Mouse (Mus musculus): ENCODE results near the gene Lrpprc. TPM values are rescaled to one million over a fixed set of nuclear protein-coding genes. Genes with fewer than 3 reads are reported as not detected.

The Lrpprc gene
- polyA plus RNA-seq, 1 experiment = 10.0 TPM

DNA sequence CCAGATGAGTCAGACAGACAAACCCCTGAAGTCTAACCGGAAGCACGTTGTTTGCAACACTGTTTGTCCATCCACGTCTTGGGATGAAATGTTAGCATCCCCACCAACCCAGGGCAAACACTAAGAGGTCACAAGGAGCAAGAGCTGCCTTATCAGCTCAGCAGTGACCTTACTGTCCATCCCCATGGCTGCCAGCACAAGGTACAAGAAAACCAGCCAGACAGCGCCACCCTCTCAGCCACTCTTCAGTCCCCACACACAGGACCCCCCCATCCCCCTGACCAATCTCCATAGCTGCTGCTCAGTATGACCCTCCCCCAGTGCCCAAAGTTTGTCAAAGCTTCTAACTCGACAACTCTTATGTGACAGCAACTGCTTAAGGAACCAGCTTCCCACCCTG, 73.2 kb downstream of the Lrpprc start:
- H3K4me1 ChIP-seq (replicated peaks; ENCODE audit: control insufficient read depth, insufficient read depth, low read length) = no peaks in the 10 kb centered on the region
- TF ChIP-seq POLR2A (IDR thresholded peaks at IDR 0.05; ENCODE audit: control insufficient read depth, extremely low read depth, insufficient read depth, low read length, poor library complexity) (no peak), CTCF (IDR thresholded peaks at IDR 0.05; ENCODE audit: borderline replicate concordance, control insufficient read depth, extremely low read depth, insufficient read depth, low read length, poor library complexity) (no peak)
- H3K4me3 ChIP-seq (ENCODE audit: control insufficient read depth, insufficient read depth, low read length) = no peak overlapping the region
- H3K27ac ChIP-seq (ENCODE audit: control insufficient read depth, insufficient read depth, low read length) = no peak overlapping the region
- DNase-seq = no peak
- H3K27me3 ChIP-seq (ENCODE audit: control insufficient read depth, insufficient read depth, low read length) = no peaks in the 10 kb centered on the region
- peaks cover 14% of the 10 kb centered on the region; the same call in 1 of the 2 replicates for H3K36me3 ChIP-seq (ENCODE audit: control insufficient read depth, insufficient read depth, low read length)
- 95% methylated on average over 5 of the region's 5 CpGs for WGBS

- no peak overlapping the region for H3K4me3 ChIP-seq (ENCODE audit: control insufficient read depth, insufficient read depth, low read length)
- H3K36me3 ChIP-seq (ENCODE audit: control insufficient read depth, insufficient read depth, low read length) = peaks cover 3% of the 10 kb centered on the region; the same call in 1 of the 2 replicates
- H3K27ac ChIP-seq (ENCODE audit: control insufficient read depth, insufficient read depth, low read length) = no peak overlapping the region
- no peak for TF ChIP-seq POLR2A (IDR thresholded peaks at IDR 0.05; ENCODE audit: control insufficient read depth, extremely low read depth, insufficient read depth, low read length, poor library complexity)
- no peak for TF ChIP-seq CTCF (IDR thresholded peaks at IDR 0.05; ENCODE audit: borderline replicate concordance, control insufficient read depth, extremely low read depth, insufficient read depth, low read length, poor library complexity)
- no peak for DNase-seq
- no peaks in the 10 kb centered on the region for H3K27me3 ChIP-seq (ENCODE audit: control insufficient read depth, insufficient read depth, low read length)
- WGBS = 95% methylated on average over 16 of the region's 16 CpGs
- no peaks in the 10 kb centered on the region for H3K4me1 ChIP-seq (replicated peaks; ENCODE audit: control insufficient read depth, insufficient read depth, low read length)
Measured at GRCm38 (mm10) chr17:84716252-84716872, 74.2 kb downstream of the Lrpprc start.

DNA sequence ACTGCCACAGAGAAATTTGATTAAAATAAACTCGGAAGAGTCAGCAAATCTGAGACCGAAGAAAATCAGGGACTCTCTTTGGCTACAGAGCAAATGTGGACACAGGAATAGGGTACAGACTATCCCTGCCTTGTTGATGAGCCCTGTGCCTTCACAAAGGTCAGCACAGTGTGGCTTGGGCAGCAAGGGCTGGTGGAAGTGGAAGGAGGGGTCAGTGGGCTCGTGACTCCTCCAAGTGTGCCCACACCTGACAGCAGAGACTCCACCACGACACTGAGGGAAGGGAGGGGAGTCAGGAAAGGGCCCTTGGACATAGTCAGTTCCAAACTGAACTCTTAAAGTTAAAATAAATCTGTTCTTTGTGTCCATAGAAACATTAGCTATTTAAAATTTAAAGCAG, 75.7 kb downstream of the Lrpprc start:
- DNase-seq = no peak
- TF ChIP-seq CTCF (IDR thresholded peaks at IDR 0.05; ENCODE audit: borderline replicate concordance, control insufficient read depth, extremely low read depth, insufficient read depth, low read length, poor library complexity) (no peak), POLR2A (IDR thresholded peaks at IDR 0.05; ENCODE audit: control insufficient read depth, extremely low read depth, insufficient read depth, low read length, poor library complexity) (no peak)
- H3K4me1 ChIP-seq (replicated peaks; ENCODE audit: control insufficient read depth, insufficient read depth, low read length) = no peaks in the 10 kb centered on the region
- WGBS = 83% methylated on average over 4 of the region's 4 CpGs
- H3K4me3 ChIP-seq (ENCODE audit: control insufficient read depth, insufficient read depth, low read length) = no peak overlapping the region
- H3K27ac ChIP-seq (ENCODE audit: control insufficient read depth, insufficient read depth, low read length) = no peak overlapping the region
- H3K36me3 ChIP-seq (ENCODE audit: control insufficient read depth, insufficient read depth, low read length) = 0 out of 2 replicates have a peak, but pooled peaks cover 6% of the 10 kb centered on the region
- no peaks in the 10 kb centered on the region for H3K27me3 ChIP-seq (ENCODE audit: control insufficient read depth, insufficient read depth, low read length)

DNA sequence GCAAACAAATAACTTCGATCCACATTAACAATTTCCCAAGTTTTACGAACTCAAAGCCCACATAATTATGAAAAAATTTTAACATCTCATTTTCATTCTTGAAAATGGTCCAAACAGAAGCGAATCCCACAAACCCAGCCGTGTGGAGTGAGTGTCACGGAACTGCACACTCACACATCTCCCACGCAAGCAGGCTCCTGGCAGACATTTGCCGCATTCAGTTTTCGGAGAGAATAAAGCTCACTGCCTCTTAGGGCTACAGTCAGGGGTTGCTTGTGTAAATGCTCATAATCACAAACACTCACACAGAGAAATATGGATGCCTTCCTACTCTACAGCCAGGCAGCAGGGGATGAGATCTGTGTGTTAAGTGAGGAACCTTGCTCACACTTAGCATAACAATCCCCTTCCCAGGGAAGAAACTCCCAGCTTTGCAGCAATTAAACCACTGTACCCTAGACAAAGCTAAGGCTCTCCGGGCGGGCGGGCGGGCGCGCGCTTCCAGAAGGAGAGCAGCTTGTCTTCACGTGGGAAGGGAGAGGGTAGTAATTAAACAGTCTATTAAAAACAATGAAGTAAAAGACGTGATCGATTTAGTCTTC, 76.9 kb downstream of the Lrpprc start:
- Histone ChIP-seq H3K27ac (ENCODE audit: control insufficient read depth, insufficient read depth, low read length) (no peak overlapping the region), H3K4me1 (replicated peaks; ENCODE audit: control insufficient read depth, insufficient read depth, low read length) (no peaks in the 10 kb centered on the region), H3K36me3 (ENCODE audit: control insufficient read depth, insufficient read depth, low read length) (peaks cover 16% of the 10 kb centered on the region), H3K27me3 (ENCODE audit: control insufficient read depth, insufficient read depth, low read length) (no peaks in the 10 kb centered on the region), H3K4me3 (ENCODE audit: control insufficient read depth, insufficient read depth, low read length) (no peak overlapping the region)
- no peak for TF ChIP-seq POLR2A (IDR thresholded peaks at IDR 0.05; ENCODE audit: control insufficient read depth, extremely low read depth, insufficient read depth, low read length, poor library complexity)
- TF ChIP-seq CTCF (IDR thresholded peaks at IDR 0.05; ENCODE audit: borderline replicate concordance, control insufficient read depth, extremely low read depth, insufficient read depth, low read length, poor library complexity) = no peak
- 97% methylated on average over 18 of the region's 18 CpGs for WGBS
- no peak for DNase-seq

DNA sequence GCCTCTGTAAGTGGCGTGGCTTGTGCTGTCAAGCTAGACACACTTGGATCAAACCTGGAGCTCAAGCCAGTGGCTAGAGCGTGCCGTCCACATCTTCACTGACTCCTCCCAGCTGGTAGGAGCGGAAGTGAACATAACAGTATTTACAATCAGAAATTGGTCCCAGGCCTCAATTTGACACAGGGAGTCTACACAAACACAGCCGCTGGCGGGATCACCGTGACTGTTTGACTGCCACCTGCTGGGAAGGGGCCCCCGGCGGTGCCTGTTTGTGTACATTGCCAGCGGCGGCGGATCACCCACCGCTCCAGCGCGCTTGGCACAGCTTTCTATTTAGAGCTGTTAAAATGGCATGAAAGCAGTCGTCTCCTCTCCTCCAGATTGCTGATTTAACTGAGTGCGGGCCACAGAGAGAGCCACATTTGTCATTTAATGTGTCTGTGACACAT, 81.2 kb downstream of the Lrpprc start:
- 96% methylated on average over 17 of the region's 17 CpGs for WGBS
- H3K27me3 ChIP-seq (ENCODE audit: control insufficient read depth, insufficient read depth, low read length) = no peaks in the 10 kb centered on the region
- DNase-seq = no peak
- no peak overlapping the region for H3K4me3 ChIP-seq (ENCODE audit: control insufficient read depth, insufficient read depth, low read length)
- TF ChIP-seq CTCF (IDR thresholded peaks at IDR 0.05; ENCODE audit: borderline replicate concordance, control insufficient read depth, extremely low read depth, insufficient read depth, low read length, poor library complexity) (no peak), POLR2A (IDR thresholded peaks at IDR 0.05; ENCODE audit: control insufficient read depth, extremely low read depth, insufficient read depth, low read length, poor library complexity) (no peak)
- H3K4me1 ChIP-seq (replicated peaks; ENCODE audit: control insufficient read depth, insufficient read depth, low read length) = no peaks in the 10 kb centered on the region
- H3K36me3 ChIP-seq (ENCODE audit: control insufficient read depth, insufficient read depth, low read length) = peaks cover 16% of the 10 kb centered on the region
- no peak overlapping the region for H3K27ac ChIP-seq (ENCODE audit: control insufficient read depth, insufficient read depth, low read length)

DNA sequence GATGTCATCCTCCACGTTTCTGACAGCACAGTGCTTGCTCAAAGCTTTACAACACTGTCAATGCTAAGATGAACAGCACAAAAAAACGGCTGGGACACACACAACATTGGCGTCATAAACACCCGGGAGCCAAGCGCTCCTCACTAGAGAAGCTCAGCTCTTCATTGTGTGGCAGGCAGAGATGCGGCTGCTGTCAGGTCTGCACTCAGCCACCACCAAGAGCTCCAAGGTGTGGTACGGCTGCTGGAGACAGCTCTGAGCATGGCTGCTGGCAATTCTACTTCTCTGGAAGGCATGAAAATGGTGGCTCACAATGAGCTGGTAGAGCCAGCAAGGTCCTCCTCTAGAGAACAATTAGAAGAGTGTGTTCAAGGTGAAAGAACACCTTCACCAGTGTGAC, 81.8 kb downstream of the Lrpprc start:
- Histone ChIP-seq H3K4me3 (ENCODE audit: control insufficient read depth, insufficient read depth, low read length) (no peak overlapping the region), H3K4me1 (replicated peaks; ENCODE audit: control insufficient read depth, insufficient read depth, low read length) (no peaks in the 10 kb centered on the region), H3K27ac (ENCODE audit: control insufficient read depth, insufficient read depth, low read length) (no peak overlapping the region), H3K36me3 (ENCODE audit: control insufficient read depth, insufficient read depth, low read length) (peaks cover 16% of the 10 kb centered on the region), H3K27me3 (ENCODE audit: control insufficient read depth, insufficient read depth, low read length) (no peaks in the 10 kb centered on the region)
- WGBS = 94% methylated on average over 7 of the region's 7 CpGs
- no peak for TF ChIP-seq POLR2A (IDR thresholded peaks at IDR 0.05; ENCODE audit: control insufficient read depth, extremely low read depth, insufficient read depth, low read length, poor library complexity)
- TF ChIP-seq CTCF (IDR thresholded peaks at IDR 0.05; ENCODE audit: borderline replicate concordance, control insufficient read depth, extremely low read depth, insufficient read depth, low read length, poor library complexity) = no peak
- no peak for DNase-seq

Data from thymus, adult 2 months (tissue).